Mouse (Mus musculus) granulocyte monocyte progenitor cell, adult 5-6 weeks (primary cell): ENCODE measurements at regions not wholly inside any gene's neighbourhood (a gene's known extent, or its start where the extent isn't known, plus 50 kb on each side); places are given as distances from the start of the nearest gene placed in this dataset.
A peak's percentile ranks its signal among the peaks of the same experiment; 100 is the strongest.

Experiments used
- ATAC-seq: replicated peaks from 2 replicates; pipeline ENCODE4 v1.8.0; 2016; ENCODE audit warnings: mild to moderate bottlenecking, moderate TSS enrichment, inconsistent platforms; ENCODE audit not compliant: poor library complexity, severe bottlenecking

- no peak for ATAC-seq
Measured at GRCm38 (mm10) chr3:130944241-130944640, 166.0 kb upstream of the Lef1 start.

GRCm38 (mm10) chr3:130942947-130943630 lies 167.2 kb upstream of the Lef1 start:
- ATAC-seq = no peak

- ATAC-seq = no peak
Measured at GRCm38 (mm10) chr3:130940302-130940867, 169.9 kb upstream of the Lef1 start.

GRCm38 (mm10) chr3:130936980-130937379 lies 173.3 kb upstream of the Lef1 start:
- no peak for ATAC-seq

GRCm38 (mm10) chr3:130936336-130936735 lies 173.9 kb upstream of the Lef1 start:
- ATAC-seq = no peak

- no peak for ATAC-seq
Measured at GRCm38 (mm10) chr3:130935926-130936315, 174.3 kb upstream of the Lef1 start.

GRCm38 (mm10) chr3:130935302-130935925 lies 174.9 kb upstream of the Lef1 start:
- no peak for ATAC-seq

- ATAC-seq = no peak
Measured at GRCm38 (mm10) chr3:130932723-130933122, 177.5 kb upstream of the Lef1 start.

- ATAC-seq = no peak
Measured at GRCm38 (mm10) chr3:130932226-130932625, 178.0 kb upstream of the Lef1 start.

- ATAC-seq = no peak
Measured at GRCm38 (mm10) chr3:130925000-130925399, 185.3 kb upstream of the Lef1 start.

GRCm38 (mm10) chr3:130923615-130923958 lies 186.7 kb upstream of the Lef1 start:
- no peak for ATAC-seq

GRCm38 (mm10) chr3:130922812-130923614 lies 187.3 kb upstream of the Lef1 start:
- ATAC-seq = no peak

- ATAC-seq = no peak
Measured at GRCm38 (mm10) chr3:130921621-130922245, 188.5 kb upstream of the Lef1 start.

- ATAC-seq = no peak
Measured at GRCm38 (mm10) chr3:130913812-130914211, 183.6 kb upstream of the Rpl34 start.

- no peak for ATAC-seq
Measured at GRCm38 (mm10) chr3:130905101-130905500, 174.9 kb upstream of the Rpl34 start.

- ATAC-seq = no peak
Measured at GRCm38 (mm10) chr3:130903329-130903728, 173.1 kb upstream of the Rpl34 start.

GRCm38 (mm10) chr3:130902376-130902775 lies 172.2 kb upstream of the Rpl34 start:
- ATAC-seq = no peak

GRCm38 (mm10) chr3:130901343-130901742 lies 171.1 kb upstream of the Rpl34 start:
- no peak for ATAC-seq

- no peak for ATAC-seq
Measured at GRCm38 (mm10) chr3:130900846-130901245, 170.6 kb upstream of the Rpl34 start.

GRCm38 (mm10) chr3:130900054-130900840 lies 170.0 kb upstream of the Rpl34 start:
- peak; percentile 98 for ATAC-seq
